Comparison of ENCODE assay signal across 16 mouse cellular contexts in the genomic region with DNA sequence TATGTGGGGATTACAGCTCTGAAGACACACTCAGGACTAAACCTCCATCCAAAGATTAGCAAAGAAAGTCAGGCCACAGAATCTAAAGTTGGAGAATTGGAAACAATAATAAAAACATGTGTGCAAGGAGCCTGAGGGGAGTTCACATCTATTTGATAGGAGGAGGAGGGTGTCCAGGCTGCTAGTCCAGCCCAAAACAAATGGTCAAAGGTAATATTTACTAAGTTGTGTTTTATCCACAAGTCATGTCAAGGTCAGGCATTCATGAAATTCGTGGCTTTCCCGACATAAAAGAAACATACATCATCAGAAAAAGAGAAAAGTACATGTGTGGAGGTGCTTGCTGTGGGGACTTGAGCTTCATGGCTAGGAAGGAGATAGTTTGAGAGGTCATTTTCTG.
"Had no signal": no experiment of that assay in that cellular context is flagged by ENCODE, and none has a peak within 500 bp of the region (broad histone marks: within the 10 kb centered on the region; RNA-seq: fewer than 3 reads in every experiment).

No protein-coding gene starts in this region.

- H3K4me2 ChIP-seq: neural tube, embryonic 13.5 days; neural tube, embryonic 15.5 days; stomach, embryonic 15.5 days had no signal

- H3K4me3 ChIP-seq: neural tube, embryonic 13.5 days; neural tube, embryonic 15.5 days; stomach, embryonic 15.5 days had no signal

- H3K27ac ChIP-seq: neural tube, embryonic 13.5 days; neural tube, embryonic 15.5 days; stomach, embryonic 15.5 days; stomach, postnatal 0 days had no signal

- DNase-seq: retina, postnatal 1 day; right cerebral cortex, adult 18-20 months; right cerebral cortex, postnatal 14 days; right cerebral cortex, postnatal 25 days; right cerebral cortex, postnatal 4 days; spleen, adult 18-20 months; thymus, adult 18-20 months; thymus, adult 2 months; thymus, postnatal 14 days; thymus, postnatal 25 days; thymus, postnatal 36 days; thymus, postnatal 4 days had no signal

- H3K9me3 ChIP-seq: neural tube, embryonic 13.5 days; neural tube, embryonic 15.5 days; stomach, embryonic 15.5 days had no signal

- H3K27me3 ChIP-seq: neural tube, embryonic 13.5 days; neural tube, embryonic 15.5 days; stomach, embryonic 15.5 days had no signal

- H3K9ac ChIP-seq: neural tube, embryonic 13.5 days; neural tube, embryonic 15.5 days; stomach, embryonic 15.5 days had no signal

- H3K4me1 ChIP-seq: neural tube, embryonic 13.5 days; neural tube, embryonic 15.5 days; stomach, embryonic 15.5 days had no signal

- H3K36me3 ChIP-seq: neural tube, embryonic 13.5 days; neural tube, embryonic 15.5 days; stomach, embryonic 15.5 days had no signal
